Mouse (Mus musculus) frontal cortex, postnatal 10 days (tissue): ENCODE measurements around the gene Lrrc4b.
A peak's percentile ranks its signal among the peaks of the same experiment; 100 is the strongest.

Source experiments
- DNase-seq, 2 experiments: peaks; one replicate each; pipeline ENCODE4 v3.0.0; 2022; ENCODE audit warnings: low spot score in 2 of 2, mixed read lengths in 1 of 2

Gene Lrrc4b

DNA sequence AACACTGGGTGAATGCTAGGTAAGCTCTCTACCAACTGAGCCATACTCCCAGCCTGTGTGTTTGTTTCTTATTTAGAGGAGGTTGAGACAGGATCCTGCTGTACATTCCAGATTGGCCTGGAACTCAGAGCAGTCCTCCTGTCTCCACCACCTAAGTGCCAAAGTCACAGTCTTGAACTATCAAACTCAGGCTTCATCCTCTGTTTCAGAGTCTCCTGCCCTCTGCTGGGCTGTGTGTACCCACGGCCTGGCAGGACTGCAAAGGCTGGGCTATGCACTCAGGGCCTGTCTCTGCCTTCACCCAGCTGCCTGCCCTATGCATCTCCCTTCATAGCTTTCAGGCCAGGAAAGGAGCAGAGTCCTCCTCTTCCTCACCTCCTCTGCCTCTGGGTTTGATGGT lies 7.4 kb downstream of the Lrrc4b start:
- no peak for DNase-seq

DNA sequence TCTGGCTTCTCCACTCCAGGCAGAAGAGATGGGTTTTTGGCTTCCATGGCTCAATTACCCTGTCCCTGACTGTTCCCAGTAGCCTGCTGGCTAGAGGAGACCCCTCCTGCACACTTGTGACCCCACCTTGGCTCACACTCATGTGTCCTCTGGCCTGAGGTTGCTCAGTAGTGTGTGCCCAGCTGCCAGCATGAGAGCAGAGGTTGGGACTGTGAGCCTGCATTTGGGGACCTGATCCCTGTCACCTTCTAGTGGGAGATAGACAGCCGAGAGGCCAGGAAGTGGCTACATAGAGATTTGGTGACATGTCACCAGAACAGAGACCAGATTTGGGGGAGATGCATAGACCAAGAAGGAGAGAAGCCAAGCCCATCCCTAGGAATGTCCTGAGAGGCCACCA lies 8.4 kb downstream of the Lrrc4b start:
- no peak for DNase-seq

DNA sequence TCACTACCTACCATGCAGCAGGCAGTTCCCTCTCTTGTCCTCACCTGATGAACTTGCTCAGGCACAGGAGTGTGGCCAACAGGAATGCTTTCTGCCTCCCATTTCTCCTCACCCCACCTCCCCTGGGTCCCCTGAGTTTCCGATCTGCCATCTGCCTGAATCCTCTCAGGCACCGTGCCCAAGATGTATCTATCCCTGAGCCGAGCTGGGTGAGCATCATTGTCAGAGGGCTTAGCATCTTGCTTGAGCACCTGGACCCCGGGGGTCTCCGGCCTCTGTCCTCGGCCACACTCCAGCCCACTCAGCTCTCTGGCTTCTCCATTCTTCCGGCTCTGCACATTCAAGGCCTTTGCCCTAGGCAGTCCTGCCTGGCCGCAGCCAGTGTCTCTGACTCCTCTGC lies 9.1 kb downstream of the Lrrc4b start:
- DNase-seq = no peak

DNA sequence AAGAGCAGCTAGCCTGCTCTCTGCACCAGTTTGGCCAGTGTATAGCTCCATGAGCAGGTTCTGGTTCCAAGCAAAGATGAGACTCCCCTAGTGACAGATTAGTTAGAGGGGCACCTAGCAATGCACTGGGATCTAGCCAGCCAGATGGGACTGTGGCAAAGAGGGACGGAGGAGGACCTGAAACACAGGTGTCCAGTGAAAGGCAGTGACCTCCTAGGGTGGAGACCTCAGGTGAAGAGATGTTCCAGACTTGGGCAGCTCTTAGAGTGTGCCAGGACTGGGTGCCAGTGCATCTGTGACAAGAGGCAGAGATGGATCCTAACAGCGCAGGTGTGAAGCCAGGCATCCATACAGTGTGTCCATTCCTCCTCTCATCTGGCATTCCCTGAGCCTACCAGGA lies 10.9 kb downstream of the Lrrc4b start:
- no peak for DNase-seq

DNA sequence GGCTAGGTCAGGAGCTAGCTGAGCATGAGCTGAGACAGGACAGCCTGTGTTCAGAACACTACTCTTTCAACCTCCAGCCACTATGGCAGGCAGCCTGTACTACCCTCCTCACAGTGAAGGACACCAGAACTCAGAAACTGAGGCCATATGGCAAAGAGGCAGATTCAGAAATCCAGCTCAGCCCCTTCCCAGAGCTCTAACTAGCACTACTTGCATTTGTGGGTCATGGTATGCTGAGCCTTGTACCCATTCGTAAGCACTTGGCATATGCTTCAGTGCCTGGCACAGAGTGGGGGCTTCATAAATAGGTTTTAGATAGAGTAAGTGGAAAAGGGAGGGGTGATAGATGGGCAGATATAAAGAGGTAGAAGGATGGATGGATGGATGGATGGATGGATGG lies 11.7 kb downstream of the Lrrc4b start:
- no peak for DNase-seq

DNA sequence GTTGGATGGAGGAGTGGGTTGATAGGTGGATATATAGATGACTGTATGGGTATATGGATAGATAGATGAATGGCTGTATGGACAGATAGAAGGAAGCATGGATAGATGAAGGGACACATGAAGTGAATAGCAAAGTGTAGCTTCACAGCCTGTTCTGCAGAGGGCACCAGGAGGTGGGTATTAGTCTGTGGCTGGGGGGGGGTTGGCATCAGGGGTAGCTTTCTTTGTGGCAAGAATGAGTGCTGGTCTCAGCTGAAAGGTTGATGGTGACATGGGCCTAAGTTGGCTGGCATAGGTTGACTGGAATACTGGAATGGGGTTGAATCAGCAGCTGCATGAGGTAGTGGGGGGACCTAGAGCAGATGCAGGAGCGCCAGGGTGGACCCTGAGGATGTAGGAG lies 12.4 kb downstream of the Lrrc4b start:
- no peak for DNase-seq

DNA sequence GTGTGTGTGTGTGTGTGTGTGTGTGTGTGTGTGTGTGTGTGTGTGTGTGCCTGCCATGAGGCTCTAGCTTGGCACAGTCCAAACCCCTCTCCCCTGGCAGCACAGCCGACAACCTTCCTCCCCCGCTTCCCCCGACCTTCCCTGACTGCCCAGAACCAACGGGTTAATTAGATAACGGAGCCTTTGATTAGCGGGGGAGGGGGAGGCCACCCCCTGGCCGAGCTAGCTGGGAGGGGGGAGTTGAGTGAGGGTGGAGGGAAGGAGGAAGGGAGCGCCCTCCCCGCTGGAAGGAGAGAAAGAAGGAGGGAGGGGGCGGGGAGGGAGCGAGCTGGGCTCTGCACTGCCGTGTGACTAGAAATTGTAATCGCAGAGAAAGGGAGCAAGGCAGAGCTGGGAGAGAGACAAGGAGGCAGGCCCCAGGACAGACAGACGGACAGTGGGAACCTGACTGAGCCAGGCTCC lies 12.9 kb downstream of the Lrrc4b start:
- DNase-seq = peak; percentile 74 to 81

DNA sequence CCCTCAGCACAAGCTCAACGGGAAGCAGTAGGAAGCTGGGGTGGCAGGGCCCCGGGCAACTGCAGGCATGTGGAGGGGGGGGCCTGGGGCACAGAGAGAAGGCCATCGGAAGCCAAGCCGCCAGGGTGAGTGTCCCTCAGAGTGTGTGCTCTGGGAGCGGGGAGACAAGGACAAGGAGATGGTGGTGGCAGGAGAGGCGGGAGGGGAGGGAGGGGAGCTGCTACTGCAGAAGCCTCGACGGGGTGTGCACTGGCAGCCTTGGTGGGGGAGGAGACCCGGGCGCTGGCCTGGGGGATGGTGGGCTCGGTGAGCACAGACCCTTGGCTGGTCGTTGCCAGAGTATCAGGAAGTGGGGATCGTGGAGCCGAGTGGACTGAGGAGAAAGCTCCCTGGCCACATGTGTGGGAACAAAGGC lies 13.6 kb downstream of the Lrrc4b start:
- DNase-seq = peak in 1 of 2 experiments; percentile 58

DNA sequence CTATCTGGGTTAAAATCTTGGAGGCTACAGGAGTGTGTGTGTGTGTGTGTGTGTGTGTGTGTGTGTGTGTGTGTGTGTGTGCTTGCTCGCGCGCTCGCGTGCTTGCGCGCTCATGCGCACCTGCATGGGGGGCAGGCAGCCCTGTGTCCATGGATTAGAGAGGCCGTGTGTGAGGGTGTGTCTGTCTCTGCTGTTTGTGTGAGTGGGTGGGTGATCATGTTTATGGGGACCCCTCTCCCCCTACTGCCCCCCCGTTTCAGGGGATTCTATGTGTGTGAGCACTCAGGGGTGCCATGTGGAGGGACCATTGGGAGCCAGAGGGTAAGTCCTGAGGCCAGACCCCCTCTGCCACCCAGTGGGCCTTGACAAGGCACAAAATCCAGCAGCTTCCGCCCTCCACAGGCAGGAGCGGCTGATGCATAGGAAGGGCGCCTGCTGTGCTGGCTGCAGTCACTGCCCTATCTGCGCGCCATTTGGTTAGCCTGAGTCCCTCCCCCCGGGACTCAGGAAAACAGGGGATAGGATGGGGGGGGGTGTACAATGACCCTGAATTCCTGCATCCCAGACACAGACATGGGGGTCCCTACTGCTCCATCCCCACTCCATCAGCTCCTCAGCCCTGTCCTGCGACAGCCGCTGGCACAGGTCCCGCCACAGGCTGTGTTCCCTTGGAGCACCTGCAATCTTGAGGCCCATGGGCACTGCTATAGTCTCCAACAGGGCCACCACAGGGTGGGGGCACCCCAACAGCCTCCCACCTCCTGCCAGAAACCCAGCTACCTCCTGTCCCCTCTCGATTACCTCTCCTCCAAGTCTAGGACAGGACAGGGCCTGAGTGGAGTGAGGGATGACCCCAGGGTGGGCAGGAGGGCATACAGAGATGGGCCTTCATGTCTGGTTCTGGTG lies 14.7 kb downstream of the Lrrc4b start:
- peak in 1 of 2 experiments; percentile 64 for DNase-seq

DNA sequence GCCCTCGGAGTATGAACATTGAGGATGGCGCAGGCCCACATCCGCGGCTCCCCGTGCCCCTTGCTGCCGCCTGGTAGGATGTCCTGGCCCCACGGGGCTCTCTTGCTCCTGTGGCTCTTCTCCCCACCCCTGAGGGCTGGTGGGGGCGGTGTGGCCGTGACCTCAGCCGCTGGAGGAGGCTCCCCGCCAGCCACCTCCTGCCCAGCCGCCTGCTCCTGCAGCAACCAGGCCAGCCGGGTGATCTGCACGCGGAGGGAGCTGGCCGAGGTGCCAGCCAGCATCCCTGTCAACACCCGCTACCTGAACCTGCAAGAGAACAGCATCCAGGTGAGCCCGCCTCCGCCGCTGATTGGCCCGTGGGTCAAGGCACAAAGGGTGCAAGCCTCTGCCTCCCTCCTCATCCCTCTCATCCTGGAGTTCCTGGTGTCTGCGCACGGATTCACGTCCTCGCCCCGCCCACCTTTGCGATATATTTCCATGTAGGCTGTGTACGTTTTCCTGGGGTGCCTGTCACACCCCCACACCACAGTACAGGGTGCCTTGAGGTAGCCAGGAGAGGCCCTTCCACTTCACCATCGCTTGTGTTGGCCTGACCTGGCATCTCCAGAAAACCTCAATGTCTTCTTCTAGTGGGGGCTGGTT lies 16.2 kb downstream of the Lrrc4b start:
- DNase-seq = peak in 1 of 2 experiments; percentile 17

DNA sequence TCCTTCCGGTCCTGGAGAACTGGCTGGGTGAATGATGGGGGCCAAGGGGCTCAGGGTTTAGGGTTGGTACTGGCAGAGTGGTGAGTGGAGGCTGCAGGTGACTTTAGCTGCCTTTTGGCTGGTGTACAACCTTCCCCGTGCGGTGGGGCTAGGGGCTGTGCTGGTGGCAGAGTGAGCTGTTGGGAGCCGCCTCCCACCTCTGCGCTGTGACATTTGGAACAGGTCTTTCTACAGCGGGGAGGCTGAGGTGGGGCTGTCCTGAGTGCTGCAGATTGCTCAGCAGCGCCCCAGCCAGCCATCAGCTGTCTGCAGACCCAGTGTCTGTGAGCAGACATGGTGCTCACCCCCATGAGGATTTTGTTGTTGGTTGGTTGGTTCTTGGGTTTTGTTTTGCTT lies 16.7 kb downstream of the Lrrc4b start:
- DNase-seq = peak in 1 of 2 experiments; percentile 11

DNA sequence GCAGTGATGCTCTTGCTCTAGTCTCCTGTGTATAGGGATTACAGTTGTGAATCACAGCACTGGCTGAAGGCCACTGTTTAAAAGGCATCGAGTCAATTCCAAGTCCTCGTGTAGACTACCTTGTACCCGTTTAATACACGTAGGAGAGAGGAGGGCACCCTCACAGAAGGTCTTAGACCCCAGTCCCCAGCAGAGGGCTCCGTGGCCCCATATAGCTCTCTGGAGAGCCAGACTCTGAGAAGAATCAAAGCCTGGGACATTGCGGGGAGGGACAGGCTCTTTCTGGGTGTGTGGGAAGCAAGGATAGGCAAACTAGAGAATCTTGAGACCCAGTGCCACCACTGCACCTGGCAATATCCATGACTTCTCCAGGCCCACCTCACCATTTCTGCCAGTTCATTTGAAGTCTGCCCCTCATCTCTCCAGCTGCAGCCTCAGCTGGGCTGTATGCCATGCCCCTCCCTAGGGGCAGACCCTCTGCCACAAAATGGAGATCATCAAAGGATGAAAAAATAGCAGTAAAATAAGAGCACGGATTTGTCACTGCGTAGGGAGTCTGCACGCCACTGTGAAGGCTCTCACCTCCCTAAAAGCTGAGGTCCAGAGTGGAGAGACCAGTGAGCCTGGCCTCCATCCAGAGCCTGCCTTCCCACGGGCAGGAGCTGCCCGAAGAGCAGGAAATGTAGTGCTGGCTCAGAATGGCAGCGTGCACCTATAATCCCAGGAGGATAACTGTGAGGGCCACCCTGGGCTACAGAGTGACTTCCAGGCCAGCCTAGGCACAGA lies 17.4 kb downstream of the Lrrc4b start:
- peak in 1 of 2 experiments; percentile 12 for DNase-seq

DNA sequence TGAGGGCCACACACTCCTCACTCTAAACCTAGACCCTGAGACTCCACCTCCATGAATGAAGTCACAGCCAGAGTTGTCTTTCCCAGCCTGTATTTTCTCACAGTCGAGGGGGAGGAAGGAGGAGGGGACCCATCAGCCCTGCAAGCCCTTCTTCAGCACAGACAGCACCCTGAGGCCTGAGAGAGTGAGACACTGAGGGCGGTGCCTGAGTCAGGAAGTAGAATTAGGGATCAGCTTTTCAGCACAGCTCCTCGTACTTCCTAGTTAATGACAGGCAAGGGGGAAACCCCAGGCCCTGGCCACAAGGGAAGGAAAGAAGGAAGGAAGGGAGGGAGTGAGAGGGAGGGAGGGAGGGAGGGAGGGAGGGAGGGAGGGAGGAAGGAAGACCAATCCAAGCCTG lies 24.4 kb downstream of the Lrrc4b start:
- DNase-seq = no peak

DNA sequence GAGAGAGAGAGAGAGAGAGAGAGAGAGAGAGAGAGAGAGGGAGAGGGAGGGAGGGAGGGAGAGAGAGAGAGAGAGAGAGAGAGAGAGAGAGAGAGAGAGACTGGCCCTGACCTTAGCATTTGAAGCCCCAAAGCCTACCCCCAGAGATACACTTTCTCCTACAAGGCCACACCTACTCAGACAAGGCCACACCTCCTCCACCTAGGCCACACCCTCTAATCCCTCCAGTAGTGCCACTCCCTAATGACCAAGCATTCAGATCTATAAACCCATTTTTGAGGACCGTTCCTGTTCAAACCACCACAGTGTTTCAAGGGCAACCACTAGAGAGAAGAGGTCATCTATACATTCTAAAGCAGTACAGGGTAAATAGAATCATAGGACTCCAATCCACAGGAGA lies 27.5 kb downstream of the Lrrc4b start:
- DNase-seq = peak in 1 of 2 experiments; percentile 3

DNA sequence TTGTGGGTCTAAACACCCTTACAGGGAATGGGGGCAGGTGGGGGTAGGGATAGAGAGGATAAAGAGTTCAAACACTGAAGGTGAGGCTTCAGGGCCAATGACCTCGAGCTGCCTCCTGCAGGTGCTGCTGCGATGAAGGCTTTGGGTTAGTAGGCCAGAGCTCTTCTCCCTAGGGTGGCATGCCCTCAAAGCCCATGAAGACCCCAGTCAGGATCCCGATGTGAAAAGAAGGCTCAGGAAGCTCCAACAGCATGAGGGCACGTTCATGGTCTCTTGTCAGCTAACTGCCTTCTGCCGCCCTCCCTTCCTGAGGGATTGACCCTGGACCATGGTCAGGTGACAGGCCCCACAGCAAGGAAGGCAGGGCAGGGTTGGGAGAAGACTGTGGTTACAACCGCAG lies 31.2 kb downstream of the Lrrc4b start:
- peak; percentile 3 to 13 for DNase-seq

DNA sequence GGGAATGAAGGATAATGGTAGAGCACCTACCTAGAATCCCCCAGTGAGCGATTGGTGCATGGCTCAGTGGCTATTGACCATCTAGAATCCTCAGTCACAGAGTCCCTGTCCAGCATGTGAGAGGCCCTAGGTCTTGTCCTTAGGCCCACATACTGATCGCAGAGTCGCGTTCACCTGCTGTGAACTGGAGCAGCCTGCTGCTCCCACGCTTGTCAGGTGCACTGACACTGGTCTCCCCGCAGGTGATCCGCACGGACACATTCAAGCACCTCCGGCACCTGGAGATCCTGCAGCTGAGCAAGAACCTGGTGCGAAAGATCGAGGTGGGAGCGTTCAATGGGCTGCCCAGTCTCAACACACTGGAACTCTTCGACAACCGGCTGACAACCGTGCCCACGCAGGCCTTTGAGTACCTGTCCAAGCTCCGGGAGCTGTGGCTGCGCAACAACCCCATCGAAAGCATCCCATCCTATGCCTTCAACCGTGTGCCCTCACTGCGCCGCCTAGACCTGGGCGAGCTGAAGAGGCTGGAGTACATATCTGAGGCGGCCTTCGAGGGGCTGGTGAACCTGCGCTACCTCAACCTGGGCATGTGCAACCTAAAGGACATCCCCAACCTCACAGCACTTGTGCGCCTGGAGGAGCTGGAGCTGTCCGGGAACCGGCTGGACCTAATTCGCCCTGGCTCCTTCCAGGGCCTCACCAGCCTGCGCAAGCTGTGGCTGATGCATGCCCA lies 32.1 kb downstream of the Lrrc4b start:
- DNase-seq = peak in 1 of 2 experiments; percentile 9

DNA sequence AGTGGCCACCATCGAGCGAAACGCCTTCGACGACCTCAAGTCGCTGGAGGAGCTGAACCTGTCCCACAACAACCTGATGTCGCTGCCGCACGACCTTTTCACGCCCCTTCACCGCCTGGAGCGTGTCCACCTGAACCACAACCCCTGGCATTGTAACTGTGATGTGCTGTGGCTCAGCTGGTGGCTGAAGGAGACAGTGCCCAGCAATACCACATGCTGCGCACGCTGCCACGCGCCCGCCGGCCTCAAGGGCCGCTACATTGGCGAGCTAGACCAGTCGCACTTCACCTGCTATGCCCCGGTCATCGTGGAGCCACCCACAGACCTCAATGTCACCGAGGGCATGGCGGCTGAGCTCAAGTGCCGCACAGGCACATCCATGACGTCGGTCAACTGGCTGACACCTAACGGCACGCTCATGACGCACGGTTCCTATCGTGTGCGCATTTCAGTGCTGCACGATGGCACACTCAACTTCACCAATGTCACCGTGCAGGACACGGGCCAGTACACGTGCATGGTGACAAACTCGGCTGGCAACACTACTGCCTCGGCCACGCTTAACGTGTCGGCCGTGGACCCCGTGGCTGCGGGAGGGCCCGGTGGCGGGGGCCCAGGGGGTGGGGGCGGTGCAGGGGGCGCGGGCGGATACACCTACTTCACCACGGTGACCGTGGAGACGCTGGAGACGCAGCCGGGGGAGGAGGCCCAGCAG lies 32.8 kb downstream of the Lrrc4b start:
- peak; percentile 22 to 25 for DNase-seq

DNA sequence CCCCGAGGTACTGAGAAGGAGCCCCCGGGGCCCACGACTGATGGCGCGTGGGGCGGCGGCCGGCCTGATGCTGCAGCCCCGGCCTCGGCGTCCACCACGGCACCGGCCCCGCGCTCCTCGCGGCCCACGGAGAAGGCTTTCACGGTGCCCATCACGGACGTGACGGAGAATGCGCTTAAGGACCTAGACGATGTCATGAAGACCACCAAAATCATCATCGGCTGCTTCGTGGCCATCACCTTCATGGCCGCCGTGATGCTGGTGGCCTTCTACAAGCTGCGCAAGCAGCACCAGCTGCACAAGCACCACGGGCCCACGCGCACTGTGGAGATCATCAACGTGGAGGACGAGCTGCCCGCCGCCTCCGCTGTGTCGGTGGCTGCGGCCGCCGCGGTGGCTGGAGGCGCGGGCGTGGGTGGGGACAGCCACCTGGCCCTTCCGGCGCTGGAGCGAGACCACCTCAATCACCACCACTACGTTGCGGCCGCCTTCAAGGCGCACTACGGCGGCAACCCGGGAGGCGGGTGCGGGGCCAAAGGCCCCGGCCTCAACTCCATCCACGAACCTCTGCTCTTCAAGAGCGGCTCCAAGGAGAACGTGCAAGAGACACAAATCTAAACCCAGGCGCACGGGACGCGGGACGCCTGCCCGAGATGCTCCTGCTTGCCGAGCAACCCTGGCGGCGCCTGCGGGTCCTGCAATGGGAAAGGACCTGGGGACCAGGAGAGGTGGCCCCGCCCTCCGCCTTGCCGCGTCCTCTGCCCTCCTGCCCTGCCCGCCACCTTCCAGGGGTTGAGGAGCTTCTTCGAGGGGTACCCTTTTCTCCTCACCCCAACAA lies 33.6 kb downstream of the Lrrc4b start:
- peak; percentile 32 to 43 for DNase-seq

DNA sequence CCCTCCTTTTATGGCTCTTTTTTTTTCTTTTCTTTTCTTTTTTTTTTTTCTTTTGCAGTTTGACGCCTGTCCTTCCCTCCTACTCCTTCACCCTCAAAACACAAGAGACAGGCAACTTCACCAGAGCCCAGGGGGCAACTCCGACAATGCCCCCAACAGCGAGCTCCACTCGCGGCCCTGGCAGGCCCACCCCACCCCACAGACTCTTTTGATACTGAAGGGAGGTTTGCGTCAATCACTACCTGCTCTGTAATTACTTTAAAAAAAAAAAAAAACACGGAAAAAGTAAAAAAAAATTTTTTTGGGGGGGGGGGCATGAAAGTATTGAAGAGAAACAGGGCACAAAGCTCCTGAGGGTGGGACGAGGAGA lies 34.2 kb downstream of the Lrrc4b start:
- peak in 1 of 2 experiments; percentile 7 for DNase-seq
